Mouse (Mus musculus) megakaryocyte, embryonic 14.5 days (primary cell): ENCODE measurements around the gene F11. TPM values are rescaled to one million over a fixed set of nuclear protein-coding genes. Genes with fewer than 3 reads are reported as not detected.

ENCODE experiments used
- H3K27me3 ChIP-seq: replicated peaks from 2 replicates; pipeline ENCODE3; 2012; ENCODE audit warnings: inconsistent platforms
- H3K36me3 ChIP-seq: replicated peaks from 2 replicates; pipeline ENCODE3; 2012; ENCODE audit warnings: low read length, inconsistent platforms, mixed read lengths
- H3K4me1 ChIP-seq: 2 replicates; pipeline ENCODE4 v1.6.1; 2012; ENCODE audit warnings: inconsistent platforms
- H3K4me3 ChIP-seq: replicated peaks from 2 replicates; pipeline ENCODE3; 2012; ENCODE audit warnings: moderate library complexity, mild to moderate bottlenecking, inconsistent platforms
- H3K9me3 ChIP-seq: 2 replicates; pipeline ENCODE4 v1.6.1; 2012; ENCODE audit warnings: inconsistent platforms
- FLI1 ChIP-seq: IDR thresholded peaks from 2 replicates; pipeline ENCODE4 v1.6.1; 2012; ENCODE audit warnings: low read length, inconsistent platforms, mixed read lengths
- GATA1 ChIP-seq: IDR thresholded peaks from 3 replicates; pipeline ENCODE4 v1.6.1; 2012; ENCODE audit warnings: mixed read lengths, low read length, inconsistent platforms, borderline replicate concordance
- polyA plus RNA-seq: library from polyadenylated mRNA; stranded (reverse); fragments of >175 nt; gene quantifications from 2 replicates; pipeline ENCODE4 v1.2.3, GENCODE M21; 2012; ENCODE audit warnings: low replicate concordance; ENCODE audit not compliant: insufficient read depth

Gene F11
- polyA plus RNA-seq, 1 experiment: not detected

DNA sequence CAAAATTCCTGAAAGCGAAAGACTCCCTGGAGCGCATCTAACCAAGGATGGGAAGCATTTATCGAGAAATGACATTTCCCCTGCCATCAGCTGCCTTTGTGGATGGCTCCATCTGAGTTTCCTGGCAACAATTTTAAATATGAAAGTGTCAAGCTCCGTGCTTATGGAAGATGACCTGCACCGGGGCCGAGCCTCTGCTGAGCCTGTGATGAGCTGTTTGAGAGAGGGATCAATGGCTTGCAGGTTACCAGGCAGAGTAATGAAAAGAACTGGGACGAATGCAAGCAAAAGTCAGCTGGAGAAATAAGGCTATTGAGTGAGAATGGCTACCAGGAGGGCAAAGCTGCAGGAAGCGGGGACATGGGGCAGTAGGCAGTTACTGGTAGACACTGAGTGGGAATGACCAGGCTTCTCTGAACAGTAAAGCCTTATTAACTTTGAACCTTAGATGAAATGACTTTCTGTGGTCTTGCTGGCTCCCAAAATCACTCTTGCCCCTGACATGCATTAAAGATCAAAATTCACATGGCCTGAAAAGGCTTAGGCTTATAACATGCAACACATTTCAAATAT, 65.8 kb downstream of the F11 start:
- H3K9me3 ChIP-seq: peaks cover 12% of the 10 kb centered on the region; the same call in 1 of the 2 replicates
- no peaks in the 10 kb centered on the region for H3K4me1 ChIP-seq
- TF ChIP-seq GATA1 (no peak), FLI1 (no peak)
- H3K27me3 ChIP-seq: no peaks in the 10 kb centered on the region
- no peaks in the 10 kb centered on the region for H3K36me3 ChIP-seq
- no peak overlapping the region for H3K4me3 ChIP-seq

Other genes starting within 250 kb of the F11 start
- not detected in 2 replicates for gene Mtnr1a, start 192.9 kb downstream of the F11 start, polyA plus RNA-seq
- gene Klkb1, start 32.8 kb upstream of the F11 start, polyA plus RNA-seq: not detected in 2 replicates
- gene Gm45753, start 46.4 kb upstream of the F11 start, polyA plus RNA-seq: not detected in 2 replicates
- 0.54 TPM in 1 of 2 replicates, not detected in the other for gene Cyp4v3, start 71.2 kb upstream of the F11 start, polyA plus RNA-seq
- not detected in 2 replicates for gene Fam149a, start 120.3 kb upstream of the F11 start, polyA plus RNA-seq
- gene Tlr3, start 149.0 kb upstream of the F11 start, polyA plus RNA-seq: not detected in 2 replicates
- 2.2 TPM in 1 of 2 replicates, not detected in the other for gene Sorbs2, start 245.8 kb upstream of the F11 start, polyA plus RNA-seq